Mouse (Mus musculus) cerebellum, postnatal 36 days (tissue): ENCODE measurements around the gene Fbxl3.

Experiments used
- DNase-seq, 2 experiments: peaks; one replicate each; pipeline ENCODE4 v3.0.0; 2021 to 2022; ENCODE audit warnings: mixed read lengths in 2 of 2

Fbxl3 gene

DNA sequence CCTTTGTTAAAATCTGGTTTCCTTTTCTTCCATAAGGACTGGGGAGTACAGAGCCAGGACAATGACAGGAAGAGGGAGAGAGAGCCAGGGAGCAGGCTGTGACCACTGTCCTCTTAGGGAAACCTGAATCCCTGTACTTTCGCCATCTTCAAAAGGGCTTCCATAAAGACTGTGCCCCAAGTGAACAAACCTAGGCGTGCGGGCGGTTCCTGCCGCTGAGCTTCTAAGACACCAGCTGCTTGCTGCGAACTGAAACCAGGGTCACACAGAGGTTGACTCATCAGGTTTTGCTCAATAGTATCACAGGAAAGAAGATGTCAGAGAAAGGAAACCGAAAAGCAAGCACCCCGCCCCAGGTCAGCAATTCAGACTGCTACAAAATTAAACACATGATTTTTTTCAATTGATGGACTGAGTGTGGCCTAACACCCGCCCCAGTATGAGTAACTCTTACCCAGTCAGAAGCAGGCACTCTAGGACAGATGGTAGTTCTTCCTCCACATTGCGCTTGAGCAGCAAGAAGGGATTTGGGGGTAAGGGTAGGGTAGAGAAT, 66.0 kb downstream of the Fbxl3 start:
- DNase-seq: no peak
